11 mouse cellular contexts compared by ENCODE assay signal in the genomic region with DNA sequence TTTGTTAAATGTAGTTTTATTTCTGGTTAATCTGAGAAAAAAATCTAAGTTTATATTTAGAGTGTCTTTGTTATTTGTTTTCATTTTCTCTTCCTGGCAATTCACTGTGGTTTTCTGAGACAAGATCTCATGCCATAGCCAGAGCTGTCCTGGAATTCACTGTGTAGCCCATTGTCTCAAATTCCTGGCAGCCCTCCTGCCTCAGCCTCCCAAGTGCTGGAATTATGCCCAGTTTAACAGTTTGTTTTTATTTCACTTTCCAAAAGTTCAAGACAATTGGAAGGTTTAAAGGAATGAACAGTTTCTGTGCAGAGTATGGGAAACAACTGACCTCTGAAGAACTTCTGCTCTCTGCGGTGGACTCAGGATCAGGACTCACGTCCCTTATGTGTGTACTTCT.
"Had no signal": no experiment of that assay in that cellular context is flagged by ENCODE, and none has a peak within 500 bp of the region (broad histone marks: within the 10 kb centered on the region; RNA-seq: fewer than 3 reads in every experiment).

No protein-coding gene starts in this region.

- H3K4me3 ChIP-seq: limb, embryonic 15.5 days; liver, embryonic 12.5 days; megakaryocyte, embryonic 14.5 days; midbrain, embryonic 12.5 days; neural tube, embryonic 15.5 days had no signal

- DNase-seq: kidney, adult 8-10 months; kidney, postnatal 25 days; layer of hippocampus, adult 9-11 months; layer of hippocampus, postnatal 36 days; right cerebral cortex, adult 18-20 months; right cerebral cortex, postnatal 25 days had no signal
